Mouse (Mus musculus) kidney, postnatal 0 days (tissue): Measurements from ENCODE around the gene Igf2bp1. TPM values are rescaled to one million over a fixed set of nuclear protein-coding genes. Genes with fewer than 3 reads are reported as not detected.

Source experiments
- ATAC-seq: fragments of 200-750 bp; cut with Nextera tagmentation; replicated peaks from 2 replicates; pipeline ENCODE4 v1.8.0; 2017; ENCODE audit warnings: low read depth, moderate number of reproducible peaks, moderate TSS enrichment, moderate library complexity; ENCODE audit not compliant: low FRiP score
- DNase-seq: peaks from one replicate; pipeline ENCODE4 v3.0.0-alpha.2; 2016; ENCODE audit warnings: low spot score
- H3K27ac ChIP-seq: fragments of 300-500 bp; sonication (generic); 2 replicates; pipeline ENCODE4 v1.5.1; 2014; ENCODE audit warnings: mild to moderate bottlenecking
- H3K27me3 ChIP-seq: fragments of 300-500 bp; sonication (generic); 2 replicates; pipeline ENCODE4 v1.6.1; 2014; ENCODE audit warnings: low read length, mixed read lengths; ENCODE audit not compliant: insufficient read depth
- H3K36me3 ChIP-seq: fragments of 300-500 bp; sonication (generic); 2 replicates; pipeline ENCODE4 v1.6.1; 2014; ENCODE audit warnings: low read length, mixed read lengths; ENCODE audit not compliant: insufficient read depth
- H3K4me1 ChIP-seq: fragments of 300-500 bp; sonication (generic); replicated peaks from 2 replicates; pipeline ENCODE4 v1.6.1; 2014; ENCODE audit warnings: antibody characterized with exemption, low read length, mixed read lengths; ENCODE audit not compliant: insufficient read depth
- H3K4me2 ChIP-seq: fragments of 300-500 bp; sonication (generic); 2 replicates; pipeline ENCODE4 v1.6.1; 2014; ENCODE audit warnings: mild to moderate bottlenecking, low read length, moderate library complexity, mixed read lengths
- H3K4me3 ChIP-seq: fragments of 300-500 bp; sonication (generic); replicated peaks from 2 replicates; pipeline ENCODE4 v1.5.1; 2014; ENCODE audit warnings: low read depth, low read length
- H3K9ac ChIP-seq: fragments of 300-500 bp; sonication (generic); 2 replicates; pipeline ENCODE4 v1.6.1; 2014; ENCODE audit warnings: low read depth, low read length
- H3K9me3 ChIP-seq: fragments of 300-500 bp; sonication (generic); replicated peaks from 2 replicates; pipeline ENCODE4 v1.6.1; 2016; ENCODE audit warnings: low read length, inconsistent platforms, mixed read lengths
- CTCF ChIP-seq: IDR thresholded peaks from 2 replicates; pipeline ENCODE4 v1.5.1; 2016; ENCODE audit warnings: antibody characterized with exemption, low read depth, mild to moderate bottlenecking, moderate library complexity
- WGBS: fragments of 180-500 bp; shearing (Covaris S2); extraction: QIAGEN DNeasy Blood & Tissue Kit; methylation state at CpG from one replicate; pipeline ENCODE4 v1.1.7; 2014; 5-methylcytosine and 5-hydroxymethylcytosine counted together
- polyA plus RNA-seq: library from polyadenylated mRNA; unstranded; fragments of >200 nt; fragmentation: Nextera tagmentation; extraction: Ambion mirVana; gene quantifications from 2 replicates; pipeline ENCODE4 v1.2.1, GENCODE M21; 2015

Igf2bp1 gene
- polyA plus RNA-seq, 1 experiment from 2014 or later = 14.9 TPM

DNA sequence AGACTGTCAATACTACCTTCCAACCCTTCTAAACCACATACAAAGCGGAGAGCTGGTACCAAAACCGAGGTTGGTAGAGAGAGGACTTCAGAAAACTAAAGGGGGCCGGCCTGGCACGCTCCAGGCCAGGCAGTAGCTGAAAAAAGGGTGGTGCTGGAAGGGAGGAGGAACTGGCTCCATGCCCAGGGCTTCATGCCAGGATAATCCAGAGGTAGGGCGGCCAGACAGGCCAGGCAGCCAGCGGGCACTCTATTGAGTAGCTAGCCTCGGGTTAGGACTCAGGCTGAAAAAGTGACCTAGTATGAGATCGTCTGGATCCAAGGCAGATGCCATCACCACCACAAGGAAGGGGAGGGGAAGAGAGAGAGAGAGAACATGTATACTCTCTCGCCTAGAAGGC lies 17.2 kb downstream of the Igf2bp1 start:
- H3K4me1 ChIP-seq = peaks cover 49% of the 10 kb centered on the region
- ATAC-seq = peak; percentile 50; the same call in 1 of the 2 replicates
- peak overlapping the region; percentile 98 for H3K27ac ChIP-seq

GRCm38 (mm10) chr11:95987854-95988447 lies 17.8 kb downstream of the Igf2bp1 start:
- 50% methylated on average over 6 of the region's 6 CpGs for WGBS

More for the DNA sequence above, 17.2 kb downstream of the Igf2bp1 start:
- H3K4me3 ChIP-seq = no peak overlapping the region
- no peaks in the 10 kb centered on the region for H3K27me3 ChIP-seq
- 0 out of 2 replicates have a peak overlapping the region, but pooled peaks have one; percentile 31 for H3K9ac ChIP-seq
- peak; percentile 74 for DNase-seq
- 25% methylated on average over 9 of the region's 9 CpGs for WGBS
- H3K36me3 ChIP-seq = no peaks in the 10 kb centered on the region
- no peaks in the 10 kb centered on the region for H3K9me3 ChIP-seq
- TF ChIP-seq CTCF = no peak
- H3K4me2 ChIP-seq = peak overlapping the region; percentile 3; the same call in 1 of the 2 replicates

GRCm38 (mm10) chr11:95982475-95982874 lies 23.3 kb downstream of the Igf2bp1 start:
- no peaks in the 10 kb centered on the region for H3K27me3 ChIP-seq
- peak overlapping the region; percentile 49 for H3K4me2 ChIP-seq
- ATAC-seq (peak; percentile 88), DNase-seq (peak; percentile 89)
- peak overlapping the region; percentile 24 for H3K4me3 ChIP-seq
- H3K4me1 ChIP-seq = peaks cover 25% of the 10 kb centered on the region
- H3K9me3 ChIP-seq = no peaks in the 10 kb centered on the region
- H3K9ac ChIP-seq = peak overlapping the region; percentile 43; the same call in 1 of the 2 replicates
- H3K36me3 ChIP-seq = peaks cover 5% of the 10 kb centered on the region; the same call in 1 of the 2 replicates
- peak overlapping the region; percentile 87 for H3K27ac ChIP-seq
- TF ChIP-seq CTCF = no peak
- 11% methylated on average over 1 of the region's 1 CpGs for WGBS

More at GRCm38 (mm10) chr11:95987854-95988447, 17.8 kb downstream of the Igf2bp1 start:
- no peak overlapping the region for H3K4me3 ChIP-seq
- peak overlapping the region; percentile 3; the same call in 1 of the 2 replicates for H3K4me2 ChIP-seq
- DNase-seq (no peak), ATAC-seq (no peak)
- peak overlapping the region; percentile 98 for H3K27ac ChIP-seq
- H3K9me3 ChIP-seq = no peaks in the 10 kb centered on the region
- H3K4me1 ChIP-seq = peaks cover 49% of the 10 kb centered on the region
- H3K36me3 ChIP-seq = no peaks in the 10 kb centered on the region
- no peak for TF ChIP-seq CTCF
- H3K27me3 ChIP-seq = no peaks in the 10 kb centered on the region
- H3K9ac ChIP-seq = peak overlapping the region; percentile 31; the same call in 1 of the 2 replicates

DNA sequence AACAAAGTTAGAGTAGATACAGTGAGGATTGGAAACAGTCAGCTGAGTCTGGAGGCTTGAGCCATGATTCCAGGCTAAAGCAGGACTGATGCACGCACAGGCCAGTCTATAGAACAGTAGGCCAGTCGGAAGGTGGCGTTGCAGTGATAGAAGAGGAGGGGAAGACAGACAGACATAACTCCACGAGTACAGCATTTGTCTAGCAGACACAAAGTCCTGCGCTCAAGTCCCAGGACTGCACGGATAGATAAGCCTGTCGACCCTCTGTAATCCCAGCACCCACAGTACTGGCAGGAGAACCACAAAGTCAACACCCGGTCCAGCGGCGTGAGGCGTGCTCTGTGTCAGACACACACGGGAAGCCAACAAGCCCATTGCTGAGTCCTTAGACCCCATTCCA lies 23.9 kb downstream of the Igf2bp1 start:
- no peaks in the 10 kb centered on the region for H3K27me3 ChIP-seq
- WGBS = 79% methylated on average over 12 of the region's 12 CpGs
- no peaks in the 10 kb centered on the region for H3K9me3 ChIP-seq
- peak overlapping the region; percentile 24 for H3K4me3 ChIP-seq
- H3K36me3 ChIP-seq = peaks cover 5% of the 10 kb centered on the region; the same call in 1 of the 2 replicates
- ATAC-seq (no peak), DNase-seq (no peak)
- H3K9ac ChIP-seq = peak overlapping the region; percentile 43; the same call in 1 of the 2 replicates
- TF ChIP-seq CTCF = no peak
- peaks cover 25% of the 10 kb centered on the region for H3K4me1 ChIP-seq
- peak overlapping the region; percentile 87 for H3K27ac ChIP-seq
- H3K4me2 ChIP-seq = peak overlapping the region; percentile 49

- WGBS = 66% methylated on average over 8 of the region's 8 CpGs
- H3K9me3 ChIP-seq = no peaks in the 10 kb centered on the region
- H3K4me2 ChIP-seq = peak overlapping the region; percentile 49; the same call in 1 of the 2 replicates
- H3K36me3 ChIP-seq = peaks cover 8% of the 10 kb centered on the region; the same call in 1 of the 2 replicates
- no peak overlapping the region for H3K27ac ChIP-seq
- peak; percentile 76 for TF ChIP-seq CTCF
- no peak overlapping the region for H3K9ac ChIP-seq
- peaks cover 25% of the 10 kb centered on the region for H3K4me1 ChIP-seq
- no peaks in the 10 kb centered on the region for H3K27me3 ChIP-seq
- DNase-seq (peak; percentile 77), ATAC-seq (peak; percentile 27; the same call in 1 of the 2 replicates)
- H3K4me3 ChIP-seq = no peak overlapping the region
Measured at GRCm38 (mm10) chr11:95980762-95981418, 24.9 kb downstream of the Igf2bp1 start.

GRCm38 (mm10) chr11:95978487-95978886 lies 27.3 kb downstream of the Igf2bp1 start:
- ATAC-seq = no peak
- WGBS = 79% methylated on average over 3 of the region's 3 CpGs
- H3K36me3 ChIP-seq = peaks cover 15% of the 10 kb centered on the region

More at GRCm38 (mm10) chr11:95978487-95978886, 27.3 kb downstream of the Igf2bp1 start:
- Histone ChIP-seq H3K9me3 (no peaks in the 10 kb centered on the region), H3K27me3 (no peaks in the 10 kb centered on the region), H3K9ac (no peak overlapping the region), H3K4me1 (peaks cover 23% of the 10 kb centered on the region), H3K4me3 (no peak overlapping the region), H3K27ac (no peak overlapping the region), H3K4me2 (no peak overlapping the region)
- TF ChIP-seq CTCF = peak; percentile 51
- no peak for DNase-seq
